Mouse (Mus musculus) adrenal gland, adult (tissue): Measurements from ENCODE around the gene Olfr286.

Experiments
- DNase-seq, 2 experiments: peaks; one replicate each; pipeline ENCODE4 v3.0.0; 2022 to 2023; ENCODE audit warnings: low spot score in 1 of 2; ENCODE audit not compliant: inconsistent age in 2 of 2

Gene Olfr286

DNA sequence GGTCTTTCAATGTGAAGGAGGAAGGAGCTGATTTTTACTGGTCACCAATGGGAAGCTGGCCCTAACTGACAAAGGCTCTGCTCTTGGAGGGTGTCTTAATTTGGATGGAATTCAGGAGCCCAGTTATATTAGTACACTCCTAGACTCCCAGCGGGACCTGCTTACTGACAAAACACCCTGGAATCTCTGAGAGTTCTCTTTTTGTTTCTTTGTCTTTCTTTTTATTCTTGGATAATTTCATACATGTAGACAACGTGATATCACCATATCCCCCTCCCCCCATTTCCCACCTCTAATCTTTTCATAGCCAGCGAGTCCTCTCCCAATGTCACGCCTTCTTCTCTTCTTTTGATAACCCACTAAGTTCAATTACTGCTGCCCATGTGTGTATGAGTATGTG is at the start of gene Olfr286:
Gene Olfr286 (minus strand): TSS at position 101 of the 400 bp plus-strand sequence.
- DNase-seq: no peak

DNA sequence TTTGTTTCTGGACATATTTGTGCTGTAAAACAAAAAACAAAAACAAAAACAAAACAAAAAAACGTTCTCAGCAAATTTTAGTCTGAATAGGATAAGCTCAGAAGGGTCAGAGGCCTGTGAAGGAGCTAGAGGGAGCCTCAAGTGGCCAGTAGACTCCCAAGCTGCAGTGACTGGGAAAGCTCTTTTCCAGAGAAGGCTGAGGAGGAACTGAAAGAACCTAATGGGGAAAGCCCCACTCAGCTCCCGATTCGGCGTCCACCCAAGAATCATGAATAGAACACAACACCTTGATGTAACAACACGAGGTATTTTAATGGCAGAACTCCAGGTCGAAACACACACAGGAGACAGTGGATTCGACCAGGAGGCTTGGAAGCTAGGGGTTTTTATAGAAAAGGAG is 23.5 kb upstream of the Olfr286 start:
- no peak for DNase-seq

DNA sequence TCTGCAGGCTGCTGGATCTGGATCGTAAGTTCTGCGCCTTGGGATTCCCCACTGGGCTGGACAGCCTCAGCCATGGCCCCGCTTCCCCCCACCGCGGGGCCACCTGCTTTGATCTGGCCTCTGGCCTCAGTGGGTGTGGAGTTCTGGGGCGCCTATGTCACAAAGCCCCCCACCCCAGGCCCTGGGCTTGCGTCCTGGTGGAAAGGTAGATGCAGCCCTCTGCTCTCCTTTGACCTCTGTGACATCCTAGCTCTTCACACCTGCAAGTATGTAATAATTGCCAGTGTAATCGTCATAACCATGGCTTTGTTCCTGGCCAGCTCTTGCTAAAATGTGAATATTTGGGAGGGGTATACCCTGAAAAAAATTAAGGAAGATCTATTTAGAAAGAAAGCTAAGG is 22.9 kb upstream of the Olfr286 start, which contains the start of gene H1fnt:
Gene H1fnt (minus strand): TSS at position 101 of the 400 bp plus-strand sequence.
- DNase-seq: no peak

DNA sequence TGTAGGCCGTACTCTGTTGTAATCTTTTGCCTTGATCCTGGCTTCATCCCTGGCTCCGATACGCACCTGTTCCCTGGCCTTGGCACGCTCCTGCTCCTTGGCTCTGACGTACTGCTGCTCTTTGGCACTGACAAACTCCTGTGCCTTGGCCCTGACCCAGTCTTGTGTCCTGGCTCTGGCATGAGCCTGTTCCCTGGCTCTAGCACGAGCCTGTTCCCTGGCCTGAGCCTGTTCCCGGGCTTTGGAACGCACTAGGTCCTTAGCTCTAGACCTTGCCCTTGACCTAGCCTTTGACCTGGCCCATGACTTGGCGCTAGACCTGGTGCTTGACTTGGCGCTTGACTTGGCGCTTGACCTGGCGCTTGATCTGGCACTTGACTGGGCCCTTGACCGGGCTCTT is 22.0 kb upstream of the Olfr286 start:
- DNase-seq: peak in 1 of 2 experiments; percentile 28

DNA sequence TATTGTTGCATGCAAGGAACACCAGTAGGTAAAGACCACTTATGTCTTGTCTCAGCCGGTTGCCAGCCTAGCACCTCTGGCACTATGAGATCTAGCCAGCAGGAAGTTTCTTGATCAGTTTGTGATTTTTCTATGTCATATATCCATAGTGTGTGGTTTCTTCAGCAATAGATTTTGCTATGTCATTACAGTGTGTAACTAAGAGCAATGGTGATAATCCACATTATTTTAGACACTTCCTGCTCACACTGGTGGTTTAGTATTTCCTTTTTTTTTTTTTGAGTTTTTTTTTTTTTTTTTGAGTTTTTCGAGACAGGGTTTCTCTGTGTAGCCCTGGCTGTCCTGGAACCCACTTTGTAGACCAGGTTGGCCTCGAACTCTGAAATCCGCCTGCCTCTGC is 1.2 kb upstream of the Olfr286 start:
- DNase-seq: no peak

DNA sequence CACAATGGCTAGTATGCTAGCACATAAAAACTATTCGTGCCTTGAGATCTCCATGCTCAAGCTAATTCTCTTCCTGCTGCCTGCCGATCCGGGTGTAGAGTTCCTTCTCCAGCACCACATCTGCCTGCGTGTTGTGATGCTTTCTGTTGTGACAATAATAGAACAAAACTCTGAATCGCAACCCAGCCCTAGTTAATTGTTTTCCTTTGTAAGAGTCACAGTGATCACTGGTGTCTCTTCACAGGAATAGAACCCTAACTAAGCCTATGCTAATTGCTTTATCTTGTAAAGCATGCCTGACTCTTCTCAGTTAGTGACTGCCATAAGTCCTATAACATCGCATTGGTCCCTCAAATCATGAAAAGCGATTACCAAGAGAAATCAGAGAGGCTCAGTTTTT is 8.2 kb downstream of the Olfr286 start:
- DNase-seq: no peak

DNA sequence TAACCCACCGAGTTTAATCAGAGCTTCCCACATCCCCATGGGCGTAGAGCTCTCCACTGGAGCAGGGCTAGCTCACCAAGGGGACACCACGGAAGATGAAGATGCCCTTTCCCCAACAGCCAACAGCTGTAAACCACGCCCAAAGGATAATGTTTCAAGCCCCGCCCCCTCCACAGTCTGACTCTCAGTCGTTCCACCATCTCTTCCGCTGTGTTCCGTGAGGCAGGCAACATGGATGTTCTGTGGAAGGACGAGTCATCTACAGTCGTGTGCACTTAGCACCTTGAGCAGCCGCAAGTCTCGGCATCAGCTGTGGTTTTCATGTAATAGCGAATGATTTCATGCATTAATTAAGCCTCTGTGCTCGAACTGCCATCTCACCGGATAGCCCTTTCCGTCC is 8.6 kb downstream of the Olfr286 start:
- DNase-seq: no peak

DNA sequence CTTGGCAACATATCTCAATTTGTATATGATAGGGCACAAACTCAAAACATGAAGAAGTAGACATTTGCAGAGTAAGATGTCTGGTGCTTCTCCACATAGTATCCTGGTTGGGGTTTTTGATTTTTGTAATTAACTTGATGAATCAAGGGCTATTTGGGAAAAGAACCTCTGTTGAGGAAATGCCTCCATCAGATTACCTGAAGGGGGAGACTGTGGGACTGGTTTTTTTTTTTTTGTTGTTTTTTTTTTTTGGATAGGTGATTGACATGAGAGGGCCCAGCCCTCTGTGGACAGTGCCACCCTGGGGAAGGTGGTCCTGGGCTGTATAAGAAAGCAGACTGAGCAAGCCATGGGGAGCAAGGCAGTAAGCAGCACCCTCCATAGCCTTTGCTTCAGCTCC is 11.9 kb downstream of the Olfr286 start:
- DNase-seq: no peak

DNA sequence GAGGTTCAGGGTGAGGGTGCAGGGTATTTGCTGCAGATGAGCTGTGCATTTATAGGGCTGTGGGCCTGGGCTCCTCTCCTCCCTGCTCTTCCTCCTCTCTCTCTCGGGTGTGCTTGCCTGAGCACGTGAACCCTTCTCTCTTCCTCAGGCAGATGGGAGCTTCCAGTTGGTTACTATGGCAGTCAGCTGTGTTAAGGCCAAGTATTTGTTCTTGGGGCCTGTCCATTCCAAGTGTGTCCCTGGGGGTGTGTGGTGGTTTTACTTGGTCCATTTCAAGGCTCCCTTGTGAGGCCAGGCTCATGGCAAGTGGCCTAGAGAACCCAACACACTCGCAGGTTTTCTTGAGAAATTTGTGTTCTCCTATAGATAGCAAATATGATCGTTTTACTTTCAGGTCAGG is 13.4 kb downstream of the Olfr286 start, which contains the start of the genes Gm44579 and Olfr287:
Gene Gm44579 (minus strand): TSS at position 101 of the 400 bp plus-strand sequence.
Gene Olfr287 (minus strand): TSS at position 180 of the 400 bp plus-strand sequence.
- DNase-seq: no peak

DNA sequence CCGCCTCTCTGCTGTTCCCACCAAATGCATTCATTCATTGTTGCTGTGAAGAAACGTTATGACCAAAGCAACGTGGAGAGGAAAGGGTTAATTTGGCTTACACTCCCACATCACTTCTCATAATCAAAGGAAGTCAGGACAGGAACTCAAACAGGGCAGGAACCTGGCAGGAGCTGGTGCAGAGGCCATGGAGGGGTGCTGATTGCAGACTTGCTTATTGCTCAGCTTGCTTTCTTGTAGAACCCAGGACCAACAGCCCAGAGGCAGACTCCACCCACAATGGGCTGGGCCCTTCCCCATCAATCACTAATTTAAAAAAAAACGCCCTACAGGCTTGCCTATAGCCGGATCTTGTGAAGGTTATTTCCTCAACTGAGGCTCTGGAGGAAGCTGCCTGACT is 20.1 kb downstream of the Olfr286 start:
- no peak for DNase-seq

DNA sequence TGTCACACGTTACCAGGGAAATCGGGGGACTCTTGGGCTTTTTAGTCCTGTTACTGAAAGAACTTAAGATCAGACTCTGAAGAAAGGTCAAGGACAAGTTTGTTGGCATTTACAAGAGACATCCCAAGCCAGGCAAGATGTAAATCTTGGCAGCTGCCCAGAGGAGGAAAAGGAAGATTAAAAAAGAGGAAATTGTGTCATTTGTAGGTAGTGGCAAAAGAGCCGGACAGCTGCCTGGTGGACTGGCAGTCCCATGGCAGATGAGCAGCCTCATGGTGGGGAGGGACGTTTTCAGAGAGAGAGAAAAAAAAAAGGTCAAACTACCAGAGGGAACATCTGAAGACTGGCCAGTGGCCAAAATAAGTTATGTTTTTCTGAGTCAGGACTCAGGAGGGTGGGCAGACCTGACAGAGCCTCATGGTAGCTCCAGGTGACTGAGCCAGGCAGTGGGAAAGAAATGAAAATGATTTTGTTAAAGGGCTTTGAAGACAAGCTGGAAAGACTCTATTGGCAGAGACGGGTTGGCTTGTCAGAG is 20.8 kb downstream of the Olfr286 start:
- DNase-seq: peak; percentile 30 to 66

DNA sequence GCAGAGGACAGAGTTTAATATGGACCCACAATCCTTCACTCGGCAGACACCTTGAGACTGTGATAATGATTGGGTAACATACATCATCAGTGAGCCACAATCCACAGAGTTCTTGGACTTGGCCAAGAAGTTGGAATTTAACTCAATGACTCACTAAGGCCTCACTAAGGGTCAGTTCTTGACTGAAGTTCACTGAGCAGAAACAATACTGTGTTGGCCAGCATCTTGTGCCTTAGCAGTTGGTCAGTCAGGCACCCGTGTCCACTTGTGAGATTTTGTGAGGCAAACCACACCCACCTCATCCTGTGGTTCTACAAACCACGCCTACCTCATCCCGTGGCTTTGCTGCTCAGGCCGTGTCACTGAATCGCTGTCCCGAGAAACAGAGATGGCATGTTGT is 24.6 kb downstream of the Olfr286 start:
- no peak for DNase-seq

DNA sequence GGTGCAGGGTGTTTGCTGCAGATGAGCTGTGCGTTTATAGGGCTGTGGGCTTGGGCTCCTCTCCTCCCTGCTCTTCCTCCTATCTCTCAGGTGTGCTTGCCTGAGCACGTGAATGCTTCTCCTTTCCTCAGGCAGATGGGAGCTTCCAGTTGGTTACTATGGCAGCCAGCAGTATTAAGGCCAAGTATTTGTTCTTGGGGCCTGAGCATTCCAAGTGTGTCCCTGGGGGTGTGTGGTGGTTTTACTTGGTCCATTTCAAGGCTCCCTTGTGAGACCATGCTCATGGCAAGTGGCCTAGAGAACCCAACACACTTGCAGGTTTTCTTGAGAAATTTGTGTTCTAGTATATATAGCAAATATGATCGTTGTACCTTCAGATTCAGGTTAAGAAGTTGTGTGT is 38.8 kb downstream of the Olfr286 start, which contains the start of gene Olfr288:
Gene Olfr288 (minus strand): TSS at position 101 of the 400 bp plus-strand sequence.
- no peak for DNase-seq

DNA sequence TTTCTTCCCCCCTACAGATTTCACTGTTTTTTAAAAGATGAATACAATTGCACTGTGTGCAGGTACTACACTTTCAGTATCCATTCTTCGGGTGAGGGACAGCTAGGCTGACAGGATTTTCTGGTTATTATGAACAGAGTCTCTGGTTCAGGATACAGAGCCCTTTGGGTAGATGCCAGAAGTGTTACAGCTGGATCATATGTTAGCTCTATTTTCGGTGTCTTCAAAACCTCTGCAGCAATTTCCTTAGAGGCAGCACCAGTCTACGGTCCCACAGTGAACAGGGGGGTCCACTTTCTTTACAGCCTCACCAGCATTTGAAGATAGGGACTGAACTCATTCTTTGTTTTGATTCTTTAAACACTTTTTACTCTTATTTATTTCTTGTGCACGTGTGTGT is 49.8 kb downstream of the Olfr286 start:
- no peak for DNase-seq

DNA sequence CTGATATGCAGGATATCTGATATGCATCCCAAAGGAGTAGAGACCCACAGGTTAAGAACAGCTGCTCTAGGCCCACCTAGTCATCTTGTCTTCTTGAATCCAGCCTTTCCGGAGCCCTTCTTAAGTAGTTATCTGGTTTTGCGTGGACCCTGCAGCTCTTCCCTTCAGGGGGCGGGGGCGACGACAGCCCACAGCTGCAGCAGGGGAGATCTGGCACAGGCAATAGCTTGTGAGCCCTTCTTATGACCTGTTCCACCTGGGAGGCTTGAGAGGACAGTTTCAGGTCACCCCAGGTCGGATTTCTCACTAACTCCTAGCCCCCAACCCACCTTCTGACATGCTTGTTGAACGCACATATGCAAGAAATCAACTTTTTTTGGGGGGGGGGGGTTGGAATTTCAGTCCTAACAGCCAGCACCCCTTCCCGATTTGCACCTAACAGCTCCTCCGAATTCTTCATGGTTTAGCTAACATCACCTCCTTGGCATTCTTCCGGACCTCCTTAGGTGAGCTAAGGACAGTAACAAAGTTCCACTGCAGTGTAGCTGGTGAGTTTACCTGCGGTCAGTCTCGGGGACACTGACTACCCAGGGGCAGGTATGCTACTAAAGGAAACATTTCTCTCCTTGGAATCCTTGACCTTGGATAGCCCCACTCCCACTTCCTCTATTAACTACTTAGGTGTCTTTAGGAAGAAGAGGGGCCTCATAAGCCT is 52.2 kb downstream of the Olfr286 start:
- no peak for DNase-seq

DNA sequence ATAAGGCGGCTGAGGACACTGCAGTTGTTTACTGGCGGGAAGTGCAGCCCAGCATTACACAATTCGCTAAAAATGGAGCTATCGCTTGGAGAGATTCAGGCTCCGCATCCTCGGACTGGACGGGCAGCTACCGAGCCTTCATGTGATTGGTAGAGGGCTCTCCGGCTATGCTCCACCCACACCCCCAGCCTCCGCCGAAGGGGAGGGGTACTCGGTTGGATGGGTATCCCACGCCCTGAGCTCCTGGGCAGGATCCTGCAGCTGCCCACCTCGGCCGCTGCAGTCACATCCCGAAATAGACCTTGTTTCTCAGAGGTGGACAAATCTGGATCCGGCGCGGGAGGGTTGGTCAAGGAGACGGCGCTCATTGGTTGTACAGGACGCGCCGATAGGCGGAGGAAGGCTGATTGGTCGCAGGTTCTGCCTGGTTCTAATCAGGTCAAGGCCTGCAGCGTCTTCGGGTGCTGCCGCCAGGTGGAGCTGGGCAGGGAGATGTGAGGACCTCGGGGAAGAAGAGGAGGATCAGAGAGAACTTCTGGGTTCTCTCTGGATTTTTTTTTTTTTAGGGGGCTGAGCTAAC is 53.0 kb downstream of the Olfr286 start:
- peak; percentile 95 to 97 for DNase-seq

DNA sequence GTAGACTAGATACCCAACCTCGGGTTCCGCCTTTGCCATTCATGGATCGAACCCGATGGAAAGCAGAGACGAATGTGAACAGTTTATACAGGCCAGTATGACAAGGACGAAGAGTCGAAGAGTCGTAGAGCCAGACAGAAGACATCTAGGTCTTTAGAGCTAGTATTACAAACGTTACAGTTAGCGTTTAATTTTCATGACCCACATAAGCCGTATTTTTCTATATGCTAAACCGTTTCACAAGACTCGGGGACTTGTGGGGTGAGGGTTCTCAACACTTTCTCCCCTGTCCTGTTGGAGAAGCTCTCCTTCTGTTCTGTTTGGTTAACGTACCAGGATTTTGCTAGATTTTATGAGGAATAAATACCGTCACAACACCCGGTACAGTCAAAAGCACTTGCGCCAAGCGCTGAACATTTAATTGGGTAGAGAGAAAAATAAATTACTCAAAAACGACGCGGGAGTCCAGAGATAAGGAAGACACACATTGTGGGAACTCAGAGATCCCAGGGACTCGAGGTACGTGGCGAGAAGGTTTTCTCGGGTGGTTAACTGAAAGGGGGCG is 53.6 kb downstream of the Olfr286 start:
- DNase-seq: peak in 1 of 2 experiments; percentile 37

DNA sequence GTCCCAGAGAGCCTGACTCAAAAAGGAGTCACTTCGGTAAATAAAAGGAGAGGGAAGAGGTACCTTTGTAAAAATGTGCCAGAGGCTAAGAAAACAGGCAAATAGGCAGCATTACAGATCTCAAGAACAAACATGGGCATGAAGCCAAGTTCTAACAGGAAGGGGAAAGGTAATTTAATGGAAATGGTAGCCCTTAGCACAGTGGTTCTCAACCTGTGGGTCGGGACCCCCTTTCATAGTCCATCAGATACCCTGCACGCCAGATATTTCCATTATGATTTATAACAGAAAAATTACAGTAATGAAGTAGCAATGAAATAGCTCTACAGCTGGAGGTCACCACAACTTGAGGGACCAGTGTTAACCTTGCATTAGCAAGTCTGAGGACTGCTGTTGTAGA is 56.9 kb downstream of the Olfr286 start:
- no peak for DNase-seq
